Mouse (Mus musculus): ENCODE measurements around the gene Tmem200a. TPM values are rescaled to one million over a fixed set of nuclear protein-coding genes. Genes with fewer than 3 reads are reported as not detected.
"Not testable (repeated sequence)": the region's sequence is repeated elsewhere in the genome, so short reads cannot be mapped to it uniquely, and the experiment has no call there.

Tmem200a gene
- polyA plus RNA-seq, 1 experiment from 2014 or later = not detected

- no peak overlapping the region for H3K27ac ChIP-seq (ENCODE audit: low read depth)
- ATAC-seq = no peak
- no peak overlapping the region for H3K9ac ChIP-seq (replicated peaks)
- no peak overlapping the region for H3K4me2 ChIP-seq (ENCODE audit: low read depth, low read length)
- 57% methylated on average over 2 of the region's 2 CpGs for WGBS (ENCODE audit: insufficient replicate concordance)
- DNase-seq = no peak
- H3K36me3 ChIP-seq (replicated peaks; ENCODE audit: insufficient read depth, low read length) = no peaks in the 10 kb centered on the region
- H3K4me1 ChIP-seq (ENCODE audit: insufficient read depth) = no peaks in the 10 kb centered on the region
- TF ChIP-seq CTCF (IDR thresholded peaks at IDR 0.05; ENCODE audit: low read depth) = no peak
- TF ChIP-seq EP300 (IDR thresholded peaks at IDR 0.05; ENCODE audit: low read depth) = no peak
- H3K9me3 ChIP-seq (ENCODE audit: low read length) = no peaks in the 10 kb centered on the region
- H3K4me3 ChIP-seq (ENCODE audit: low read depth, low read length) = no peak overlapping the region
- H3K27me3 ChIP-seq (ENCODE audit: insufficient read depth, low read length) = no peaks in the 10 kb centered on the region
Measured at GRCm38 (mm10) chr10:25918103-25918502, 160.7 kb downstream of the Tmem200a start.

- Histone ChIP-seq H3K4me1 (ENCODE audit: insufficient read depth) (no peaks in the 10 kb centered on the region), H3K4me2 (ENCODE audit: low read depth, low read length) (no peak overlapping the region), H3K27ac (ENCODE audit: low read depth) (no peak overlapping the region), H3K36me3 (replicated peaks; ENCODE audit: insufficient read depth, low read length) (no peaks in the 10 kb centered on the region), H3K9ac (replicated peaks) (no peak overlapping the region), H3K9me3 (ENCODE audit: low read length) (peaks cover 6% of the 10 kb centered on the region; the same call in 1 of the 2 replicates), H3K4me3 (ENCODE audit: low read depth, low read length) (no peak overlapping the region), H3K27me3 (ENCODE audit: insufficient read depth, low read length) (no peaks in the 10 kb centered on the region)
- no peak for TF ChIP-seq EP300 (IDR thresholded peaks at IDR 0.05; ENCODE audit: low read depth)
- 55% methylated on average over 6 of the region's 6 CpGs for WGBS (ENCODE audit: insufficient replicate concordance)
- DNase-seq = no peak
- no peak for ATAC-seq
Measured at GRCm38 (mm10) chr10:25910270-25910669, 168.6 kb downstream of the Tmem200a start.

DNA sequence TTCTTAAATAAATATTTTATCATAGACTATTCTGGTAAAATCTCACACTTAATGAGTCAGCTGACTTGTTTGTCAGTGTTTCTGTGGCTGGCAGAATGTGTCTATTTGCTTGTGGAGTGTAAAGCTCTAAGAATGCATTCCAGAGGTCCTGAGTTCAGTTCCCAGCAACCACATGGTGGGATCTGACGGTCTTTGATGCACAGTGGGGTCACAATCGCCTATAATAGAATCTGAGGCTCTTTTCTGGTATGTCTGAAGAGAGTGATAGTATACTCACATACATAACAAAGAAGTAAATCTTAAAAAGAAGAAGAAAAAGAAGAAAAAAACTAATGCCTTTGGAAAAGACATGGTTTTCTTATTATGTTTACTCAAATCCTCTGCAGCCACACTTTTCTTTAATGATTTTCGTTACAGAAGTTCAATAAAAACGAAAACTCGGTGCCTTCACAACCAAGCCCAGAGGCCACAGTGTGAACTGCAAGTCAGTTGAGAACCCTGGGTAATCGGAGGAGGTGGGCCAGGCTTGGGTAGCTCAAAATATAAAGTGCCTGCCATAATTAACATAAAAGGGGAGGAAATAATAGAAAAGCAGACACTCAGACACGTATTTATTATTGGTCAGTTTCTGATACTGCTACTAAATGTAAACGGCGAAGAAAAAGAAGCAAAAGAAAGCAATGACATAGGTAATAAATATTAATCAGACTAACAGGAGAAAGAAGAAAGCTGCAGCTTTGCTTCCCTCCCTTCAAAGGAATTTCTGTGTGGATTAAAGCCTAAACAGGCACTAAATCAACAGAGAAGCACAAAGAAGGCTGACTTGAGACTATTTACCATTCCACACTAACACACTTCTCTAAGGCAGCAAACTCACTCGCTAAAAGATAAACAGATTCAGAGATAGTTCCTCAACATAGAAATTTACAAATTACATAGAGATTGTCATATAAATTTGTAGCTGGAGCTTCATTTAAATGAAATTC, 170.5 kb downstream of the Tmem200a start:
- Histone ChIP-seq H3K9ac (replicated peaks) (no peak overlapping the region), H3K4me3 (ENCODE audit: low read depth, low read length) (no peak overlapping the region), H3K4me1 (ENCODE audit: insufficient read depth) (no peaks in the 10 kb centered on the region), H3K4me2 (ENCODE audit: low read depth, low read length) (no peak overlapping the region), H3K27me3 (ENCODE audit: insufficient read depth, low read length) (no peaks in the 10 kb centered on the region), H3K27ac (ENCODE audit: low read depth) (no peak overlapping the region), H3K36me3 (replicated peaks; ENCODE audit: insufficient read depth, low read length) (no peaks in the 10 kb centered on the region), H3K9me3 (ENCODE audit: low read length) (peaks cover 6% of the 10 kb centered on the region; the same call in 1 of the 2 replicates)
- ATAC-seq = no peak
- no peak for DNase-seq
- TF ChIP-seq EP300 (IDR thresholded peaks at IDR 0.05; ENCODE audit: low read depth) (no peak), CTCF (IDR thresholded peaks at IDR 0.05; ENCODE audit: low read depth) (no peak)
- WGBS (ENCODE audit: insufficient replicate concordance) = 54% methylated on average over 10 of the region's 10 CpGs

GRCm38 (mm10) chr10:25894126-25894525, 184.7 kb downstream of the Tmem200a start:
- not testable (repeated sequence) for ATAC-seq
- 75% methylated on average over 5 of the region's 5 CpGs for WGBS (ENCODE audit: insufficient replicate concordance)

DNA sequence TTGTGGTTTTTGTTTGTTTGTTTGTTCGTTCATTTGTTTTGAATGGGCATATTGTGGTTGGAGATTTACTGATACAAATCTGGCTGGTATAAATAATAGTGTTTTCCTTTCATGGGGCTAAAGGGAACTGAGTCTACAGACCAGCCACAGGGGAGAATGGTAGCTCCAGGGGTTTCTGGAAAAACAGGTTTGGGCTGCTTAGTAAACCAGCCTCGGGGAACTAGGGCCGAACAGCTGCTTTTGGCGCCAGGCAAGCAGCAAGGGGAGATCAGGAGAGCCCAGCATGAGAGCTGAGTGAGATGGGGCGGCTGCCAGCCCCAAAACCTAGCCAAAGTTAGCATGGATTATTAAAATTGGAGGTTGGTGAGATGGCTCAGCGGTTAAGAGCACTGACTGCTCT, 191.6 kb downstream of the Tmem200a start:
- Histone ChIP-seq H3K27me3 (ENCODE audit: insufficient read depth, low read length) (no peaks in the 10 kb centered on the region), H3K9ac (replicated peaks) (no peak overlapping the region), H3K4me1 (ENCODE audit: insufficient read depth) (no peaks in the 10 kb centered on the region), H3K36me3 (replicated peaks; ENCODE audit: insufficient read depth, low read length) (no peaks in the 10 kb centered on the region), H3K27ac (ENCODE audit: low read depth) (no peak overlapping the region), H3K4me2 (ENCODE audit: low read depth, low read length) (no peak overlapping the region), H3K4me3 (ENCODE audit: low read depth, low read length) (no peak overlapping the region), H3K9me3 (ENCODE audit: low read length) (no peaks in the 10 kb centered on the region)
- no peak for DNase-seq
- ATAC-seq = no peak
- TF ChIP-seq CTCF (IDR thresholded peaks at IDR 0.05; ENCODE audit: low read depth) = no peak
- no peak for TF ChIP-seq EP300 (IDR thresholded peaks at IDR 0.05; ENCODE audit: low read depth)
- WGBS (ENCODE audit: insufficient replicate concordance) = 46% methylated on average over 6 of the region's 6 CpGs

More at GRCm38 (mm10) chr10:25894126-25894525, 184.7 kb downstream of the Tmem200a start:
- not testable (repeated sequence) for H3K27me3 ChIP-seq (ENCODE audit: insufficient read depth, low read length); H3K9me3 ChIP-seq (ENCODE audit: low read length); H3K27ac ChIP-seq (ENCODE audit: low read depth); H3K4me2 ChIP-seq (ENCODE audit: low read depth, low read length); DNase-seq; H3K9ac ChIP-seq (replicated peaks); H3K4me1 ChIP-seq (ENCODE audit: insufficient read depth); H3K4me3 ChIP-seq (ENCODE audit: low read depth, low read length); H3K36me3 ChIP-seq (replicated peaks; ENCODE audit: insufficient read depth, low read length)

- 75% methylated on average over 2 of the region's 2 CpGs for WGBS (ENCODE audit: insufficient replicate concordance)
- H3K27me3 ChIP-seq (ENCODE audit: insufficient read depth, low read length) = no peaks in the 10 kb centered on the region
Measured at GRCm38 (mm10) chr10:25884512-25884911, 194.3 kb downstream of the Tmem200a start.

More at GRCm38 (mm10) chr10:25884512-25884911, 194.3 kb downstream of the Tmem200a start:
- Histone ChIP-seq H3K27ac (ENCODE audit: low read depth) (no peak overlapping the region), H3K4me3 (ENCODE audit: low read depth, low read length) (no peak overlapping the region), H3K9ac (replicated peaks) (no peak overlapping the region), H3K4me2 (ENCODE audit: low read depth, low read length) (no peak overlapping the region), H3K36me3 (replicated peaks; ENCODE audit: insufficient read depth, low read length) (no peaks in the 10 kb centered on the region), H3K4me1 (ENCODE audit: insufficient read depth) (no peaks in the 10 kb centered on the region), H3K9me3 (ENCODE audit: low read length) (no peaks in the 10 kb centered on the region)
- DNase-seq = no peak
- ATAC-seq = no peak
- TF ChIP-seq EP300 (IDR thresholded peaks at IDR 0.05; ENCODE audit: low read depth) (no peak), CTCF (IDR thresholded peaks at IDR 0.05; ENCODE audit: low read depth) (no peak)

Measured in liver, postnatal 0 days (tissue).